Mouse (Mus musculus) activated CD4-positive, CD25-positive, alpha-beta regulatory T cell, adult 4 months (primary cell): ENCODE data around the gene Bcl9. TPM values are rescaled to one million over a fixed set of nuclear protein-coding genes. Genes with fewer than 3 reads are reported as not detected.

Experiments
- ATAC-seq: one replicate; pipeline ENCODE4 v1.8.0; 2017
- polyA plus RNA-seq, 2 experiments: library from polyadenylated mRNA; unstranded; fragments of 100-300 nt; shearing (Covaris generic); gene quantifications; one replicate each; pipeline ENCODE4 v1.2.1; 2017

The Bcl9 gene
- polyA plus RNA-seq = 1 to 10 TPM; 2.7 to 3.2 TPM

- peak; percentile 59 for ATAC-seq
Measured at GRCm38 (mm10) chr3:97297553-97298432, at the start of gene Bcl9. Bcl9 (minus strand) TSS chr3:97297917.

- ATAC-seq = no peak
Measured at GRCm38 (mm10) chr3:97339193-97339576, 41.5 kb upstream of the Bcl9 start.

- ATAC-seq = peak; percentile 54
Measured at GRCm38 (mm10) chr3:97338522-97339192, 40.9 kb upstream of the Bcl9 start.

- ATAC-seq = no peak
Measured at GRCm38 (mm10) chr3:97337306-97337705, 39.6 kb upstream of the Bcl9 start.

- no peak for ATAC-seq
Measured at GRCm38 (mm10) chr3:97336331-97336730, 38.6 kb upstream of the Bcl9 start.

GRCm38 (mm10) chr3:97334618-97335017 lies 36.9 kb upstream of the Bcl9 start:
- ATAC-seq = no peak

- ATAC-seq = no peak
Measured at GRCm38 (mm10) chr3:97332172-97332571, 34.5 kb upstream of the Bcl9 start.

GRCm38 (mm10) chr3:97327809-97328208 lies 30.1 kb upstream of the Bcl9 start:
- ATAC-seq = peak; percentile 96

GRCm38 (mm10) chr3:97327356-97327755 lies 29.6 kb upstream of the Bcl9 start:
- ATAC-seq = no peak

GRCm38 (mm10) chr3:97325621-97326345 lies 28.1 kb upstream of the Bcl9 start:
- ATAC-seq = no peak

GRCm38 (mm10) chr3:97324046-97324445 lies 26.3 kb upstream of the Bcl9 start:
- ATAC-seq = no peak

- no peak for ATAC-seq
Measured at GRCm38 (mm10) chr3:97317302-97317701, 19.6 kb upstream of the Bcl9 start.

- no peak for ATAC-seq
Measured at GRCm38 (mm10) chr3:97313431-97313830, 15.7 kb upstream of the Bcl9 start.

GRCm38 (mm10) chr3:97311998-97312397 lies 14.3 kb upstream of the Bcl9 start:
- ATAC-seq = no peak

- ATAC-seq = no peak
Measured at GRCm38 (mm10) chr3:97309748-97310536, 12.2 kb upstream of the Bcl9 start.

GRCm38 (mm10) chr3:97308440-97308839 lies 10.7 kb upstream of the Bcl9 start:
- ATAC-seq = no peak

GRCm38 (mm10) chr3:97305907-97306306 lies 8.2 kb upstream of the Bcl9 start:
- ATAC-seq = no peak

- ATAC-seq = no peak
Measured at GRCm38 (mm10) chr3:97301586-97301985, 3.9 kb upstream of the Bcl9 start.

GRCm38 (mm10) chr3:97300370-97300769 lies 2.7 kb upstream of the Bcl9 start:
- no peak for ATAC-seq

GRCm38 (mm10) chr3:97299885-97300284 lies 2.2 kb upstream of the Bcl9 start:
- no peak for ATAC-seq

GRCm38 (mm10) chr3:97298856-97299465 lies 1.2 kb upstream of the Bcl9 start:
- no peak for ATAC-seq
